Mouse (Mus musculus) frontal cortex, adult (tissue): ENCODE data around the gene Fau.
A peak's percentile ranks its signal among the peaks of the same experiment; 100 is the strongest.

Experiments used
- ATAC-seq: cut with Nextera tagmentation; 2 replicates; pipeline ENCODE4 v1.9.2; 2017; ENCODE audit warnings: mild to moderate bottlenecking, moderate library complexity, mixed read lengths; ENCODE audit not compliant: low TSS enrichment

Gene Fau

GRCm38 (mm10) chr19:6045366-6046293, 12.0 kb upstream of the Fau start:
- ATAC-seq = peak; percentile 28; the same call in 1 of the 2 replicates

GRCm38 (mm10) chr19:6046294-6047153, 11.1 kb upstream of the Fau start, which contains the start of gene Syvn1:
Gene Syvn1, plus strand, starts transcription at chr19:6046576.
- peak; percentile 86 for ATAC-seq

- no peak for ATAC-seq
Measured at GRCm38 (mm10) chr19:6047154-6047898, 10.3 kb upstream of the Fau start.

- ATAC-seq = no peak
Measured at GRCm38 (mm10) chr19:6047899-6048166, 9.8 kb upstream of the Fau start.

- no peak for ATAC-seq
Measured at GRCm38 (mm10) chr19:6048681-6049410, 8.8 kb upstream of the Fau start.

GRCm38 (mm10) chr19:6052516-6052915, 5.1 kb upstream of the Fau start:
- no peak for ATAC-seq

GRCm38 (mm10) chr19:6054296-6054695, 3.3 kb upstream of the Fau start:
- no peak for ATAC-seq

- ATAC-seq = no peak
Measured at GRCm38 (mm10) chr19:6056696-6057095, 948 bp upstream of the Fau start.

GRCm38 (mm10) chr19:6058513-6058912, 869 bp downstream of the Fau start:
- ATAC-seq = no peak

- ATAC-seq = no peak
Measured at GRCm38 (mm10) chr19:6058966-6059365, 1.3 kb downstream of the Fau start.

GRCm38 (mm10) chr19:6061021-6061533, 3.4 kb downstream of the Fau start, which contains the start of gene Znhit2:
Gene Znhit2, plus strand, starts transcription at chr19:6061192.
- ATAC-seq = peak; percentile 79

- no peak for ATAC-seq
Measured at GRCm38 (mm10) chr19:6061641-6062302, 4.1 kb downstream of the Fau start.

- no peak for ATAC-seq
Measured at GRCm38 (mm10) chr19:6062418-6062817, 4.8 kb downstream of the Fau start.

- ATAC-seq = no peak
Measured at GRCm38 (mm10) chr19:6063081-6063480, 5.4 kb downstream of the Fau start.

- no peak for ATAC-seq
Measured at GRCm38 (mm10) chr19:6066571-6066970, 8.9 kb downstream of the Fau start.

- ATAC-seq = peak; percentile 71
Measured at GRCm38 (mm10) chr19:6067011-6067723, 9.5 kb downstream of the Fau start.

- peak; percentile 86 for ATAC-seq
Measured at GRCm38 (mm10) chr19:6067724-6068415, 10.2 kb downstream of the Fau start, which contains the start of gene Tm7sf2. Gene Tm7sf2, minus strand, starts transcription at chr19:6068373.

- no peak for ATAC-seq
Measured at GRCm38 (mm10) chr19:6068951-6069350, 11.3 kb downstream of the Fau start.

GRCm38 (mm10) chr19:6069851-6070250, 12.2 kb downstream of the Fau start:
- no peak for ATAC-seq
